Mouse (Mus musculus): Measurements from ENCODE around the gene Ifnar1. TPM values are rescaled to one million over a fixed set of nuclear protein-coding genes. Genes with fewer than 3 reads are reported as not detected.

Ifnar1 gene
- polyA plus RNA-seq, 1 experiment from 2014 or later, result 37.1 TPM

- H3K36me3 ChIP-seq (ENCODE audit: control insufficient read depth, insufficient read depth, low read length), result no peaks in the 10 kb centered on the region
- no peak overlapping the region for H3K4me3 ChIP-seq (ENCODE audit: low read depth, low read length)
- 75% methylated on average over 5 of the region's 5 CpGs for WGBS (ENCODE audit: insufficient replicate concordance)
- no peaks in the 10 kb centered on the region for H3K27me3 ChIP-seq (ENCODE audit: control insufficient read depth, insufficient read depth, low read length)
- H3K9me3 ChIP-seq (replicated peaks; ENCODE audit: control insufficient read depth, low read length), result no peaks in the 10 kb centered on the region
- H3K9ac ChIP-seq (ENCODE audit: low read depth, low read length), result no peak overlapping the region
- no peaks in the 10 kb centered on the region for H3K4me1 ChIP-seq (ENCODE audit: control insufficient read depth, insufficient read depth, low read length)
- no peak overlapping the region for H3K27ac ChIP-seq (ENCODE audit: low read depth, low read length)
- H3K4me2 ChIP-seq, result no peak overlapping the region
- ATAC-seq (replicated peaks; ENCODE audit: insufficient number of reproducible peaks, low FRiP score, low TSS enrichment), result no peak
These were observed 39.5 kb upstream of the Ifnar1 start for GRCm38 (mm10) chr16:91445566-91445965.

GRCm38 (mm10) chr16:91446778-91447511 lies 38.1 kb upstream of the Ifnar1 start:
- Histone ChIP-seq H3K4me1 (ENCODE audit: control insufficient read depth, insufficient read depth, low read length) (no peaks in the 10 kb centered on the region), H3K4me2 (no peak overlapping the region), H3K9ac (ENCODE audit: low read depth, low read length) (no peak overlapping the region), H3K36me3 (ENCODE audit: control insufficient read depth, insufficient read depth, low read length) (no peaks in the 10 kb centered on the region), H3K9me3 (replicated peaks; ENCODE audit: control insufficient read depth, low read length) (no peaks in the 10 kb centered on the region), H3K27ac (ENCODE audit: low read depth, low read length) (no peak overlapping the region), H3K4me3 (ENCODE audit: low read depth, low read length) (no peak overlapping the region), H3K27me3 (ENCODE audit: control insufficient read depth, insufficient read depth, low read length) (no peaks in the 10 kb centered on the region)
- WGBS (ENCODE audit: insufficient replicate concordance), result 70% methylated on average over 8 of the region's 8 CpGs
- ATAC-seq (replicated peaks; ENCODE audit: insufficient number of reproducible peaks, low FRiP score, low TSS enrichment), result no peak

GRCm38 (mm10) chr16:91447512-91447900 lies 37.5 kb upstream of the Ifnar1 start:
- ATAC-seq (replicated peaks; ENCODE audit: insufficient number of reproducible peaks, low FRiP score, low TSS enrichment), result no peak
- H3K4me1 ChIP-seq (ENCODE audit: control insufficient read depth, insufficient read depth, low read length), result 0 out of 2 replicates have a peak, but pooled peaks cover 2% of the 10 kb centered on the region

GRCm38 (mm10) chr16:91448088-91448487 lies 37.0 kb upstream of the Ifnar1 start:
- no peaks in the 10 kb centered on the region for H3K36me3 ChIP-seq (ENCODE audit: control insufficient read depth, insufficient read depth, low read length)
- ATAC-seq (replicated peaks; ENCODE audit: insufficient number of reproducible peaks, low FRiP score, low TSS enrichment), result no peak
- no peak overlapping the region for H3K9ac ChIP-seq (ENCODE audit: low read depth, low read length)
- WGBS (ENCODE audit: insufficient replicate concordance), result 89% methylated on average over 5 of the region's 5 CpGs
- no peak overlapping the region for H3K4me2 ChIP-seq
- H3K9me3 ChIP-seq (replicated peaks; ENCODE audit: control insufficient read depth, low read length), result no peaks in the 10 kb centered on the region
- H3K27me3 ChIP-seq (ENCODE audit: control insufficient read depth, insufficient read depth, low read length), result no peaks in the 10 kb centered on the region
- H3K27ac ChIP-seq (ENCODE audit: low read depth, low read length), result no peak overlapping the region
- H3K4me3 ChIP-seq (ENCODE audit: low read depth, low read length), result no peak overlapping the region
- 0 out of 2 replicates have a peak, but pooled peaks cover 2% of the 10 kb centered on the region for H3K4me1 ChIP-seq (ENCODE audit: control insufficient read depth, insufficient read depth, low read length)

More at GRCm38 (mm10) chr16:91447512-91447900, 37.5 kb upstream of the Ifnar1 start:
- no peak overlapping the region for H3K4me3 ChIP-seq (ENCODE audit: low read depth, low read length)
- no peak overlapping the region for H3K4me2 ChIP-seq
- H3K9ac ChIP-seq (ENCODE audit: low read depth, low read length), result no peak overlapping the region
- no peak overlapping the region for H3K27ac ChIP-seq (ENCODE audit: low read depth, low read length)
- H3K36me3 ChIP-seq (ENCODE audit: control insufficient read depth, insufficient read depth, low read length), result no peaks in the 10 kb centered on the region
- H3K9me3 ChIP-seq (replicated peaks; ENCODE audit: control insufficient read depth, low read length), result no peaks in the 10 kb centered on the region
- no peaks in the 10 kb centered on the region for H3K27me3 ChIP-seq (ENCODE audit: control insufficient read depth, insufficient read depth, low read length)
- 86% methylated on average over 6 of the region's 6 CpGs for WGBS (ENCODE audit: insufficient replicate concordance)

- H3K9ac ChIP-seq (ENCODE audit: low read depth, low read length), result no peak overlapping the region
- H3K4me1 ChIP-seq (ENCODE audit: control insufficient read depth, insufficient read depth, low read length), result 0 out of 2 replicates have a peak, but pooled peaks cover 2% of the 10 kb centered on the region
- no peak overlapping the region for H3K4me2 ChIP-seq
- no peak overlapping the region for H3K27ac ChIP-seq (ENCODE audit: low read depth, low read length)
- ATAC-seq (replicated peaks; ENCODE audit: insufficient number of reproducible peaks, low FRiP score, low TSS enrichment), result no peak
- H3K27me3 ChIP-seq (ENCODE audit: control insufficient read depth, insufficient read depth, low read length), result no peaks in the 10 kb centered on the region
- no peaks in the 10 kb centered on the region for H3K36me3 ChIP-seq (ENCODE audit: control insufficient read depth, insufficient read depth, low read length)
- no peaks in the 10 kb centered on the region for H3K9me3 ChIP-seq (replicated peaks; ENCODE audit: control insufficient read depth, low read length)
- WGBS (ENCODE audit: insufficient replicate concordance), result 66% methylated on average over 7 of the region's 7 CpGs
- H3K4me3 ChIP-seq (ENCODE audit: low read depth, low read length), result no peak overlapping the region
These were observed 36.1 kb upstream of the Ifnar1 start for GRCm38 (mm10) chr16:91448895-91449294.

- ATAC-seq (replicated peaks; ENCODE audit: insufficient number of reproducible peaks, low FRiP score, low TSS enrichment), result no peak
- H3K9ac ChIP-seq (ENCODE audit: low read depth, low read length), result no peak overlapping the region
- no peaks in the 10 kb centered on the region for H3K27me3 ChIP-seq (ENCODE audit: control insufficient read depth, insufficient read depth, low read length)
- H3K4me2 ChIP-seq, result no peak overlapping the region
- 0 out of 2 replicates have a peak, but pooled peaks cover 2% of the 10 kb centered on the region for H3K4me1 ChIP-seq (ENCODE audit: control insufficient read depth, insufficient read depth, low read length)
- H3K27ac ChIP-seq (ENCODE audit: low read depth, low read length), result no peak overlapping the region
- no peaks in the 10 kb centered on the region for H3K9me3 ChIP-seq (replicated peaks; ENCODE audit: control insufficient read depth, low read length)
- 79% methylated on average over 12 of the region's 12 CpGs for WGBS (ENCODE audit: insufficient replicate concordance)
- no peaks in the 10 kb centered on the region for H3K36me3 ChIP-seq (ENCODE audit: control insufficient read depth, insufficient read depth, low read length)
- H3K4me3 ChIP-seq (ENCODE audit: low read depth, low read length), result no peak overlapping the region
These were observed 34.6 kb upstream of the Ifnar1 start for GRCm38 (mm10) chr16:91450137-91451064.

- no peak for ATAC-seq (replicated peaks; ENCODE audit: insufficient number of reproducible peaks, low FRiP score, low TSS enrichment)
- Histone ChIP-seq H3K27me3 (ENCODE audit: control insufficient read depth, insufficient read depth, low read length) (no peaks in the 10 kb centered on the region), H3K4me3 (ENCODE audit: low read depth, low read length) (no peak overlapping the region), H3K36me3 (ENCODE audit: control insufficient read depth, insufficient read depth, low read length) (no peaks in the 10 kb centered on the region), H3K4me1 (ENCODE audit: control insufficient read depth, insufficient read depth, low read length) (0 out of 2 replicates have a peak, but pooled peaks cover 2% of the 10 kb centered on the region), H3K27ac (ENCODE audit: low read depth, low read length) (no peak overlapping the region), H3K4me2 (no peak overlapping the region), H3K9me3 (replicated peaks; ENCODE audit: control insufficient read depth, low read length) (no peaks in the 10 kb centered on the region), H3K9ac (ENCODE audit: low read depth, low read length) (no peak overlapping the region)
- WGBS (ENCODE audit: insufficient replicate concordance), result 73% methylated on average over 2 of the region's 2 CpGs
These were observed 33.1 kb upstream of the Ifnar1 start for GRCm38 (mm10) chr16:91451949-91452348.

- H3K9ac ChIP-seq (ENCODE audit: low read depth, low read length), result no peak overlapping the region
- WGBS (ENCODE audit: insufficient replicate concordance), result 53% methylated on average over 6 of the region's 6 CpGs
- no peak overlapping the region for H3K4me2 ChIP-seq
- H3K27me3 ChIP-seq (ENCODE audit: control insufficient read depth, insufficient read depth, low read length), result no peaks in the 10 kb centered on the region
- no peak overlapping the region for H3K27ac ChIP-seq (ENCODE audit: low read depth, low read length)
- no peaks in the 10 kb centered on the region for H3K9me3 ChIP-seq (replicated peaks; ENCODE audit: control insufficient read depth, low read length)
- H3K4me1 ChIP-seq (ENCODE audit: control insufficient read depth, insufficient read depth, low read length), result 0 out of 2 replicates have a peak, but pooled peaks cover 2% of the 10 kb centered on the region
- no peak overlapping the region for H3K4me3 ChIP-seq (ENCODE audit: low read depth, low read length)
- H3K36me3 ChIP-seq (ENCODE audit: control insufficient read depth, insufficient read depth, low read length), result no peaks in the 10 kb centered on the region
- no peak for ATAC-seq (replicated peaks; ENCODE audit: insufficient number of reproducible peaks, low FRiP score, low TSS enrichment)
These were observed 32.6 kb upstream of the Ifnar1 start for GRCm38 (mm10) chr16:91452363-91452896.
